Mouse (Mus musculus): ENCODE measurements around the gene Gm37240. TPM values are rescaled to one million over a fixed set of nuclear protein-coding genes. Genes with fewer than 3 reads are reported as not detected.

Gene Gm37240
- polyA plus RNA-seq, 1 experiment from 2014 or later = 0.43 TPM

DNA sequence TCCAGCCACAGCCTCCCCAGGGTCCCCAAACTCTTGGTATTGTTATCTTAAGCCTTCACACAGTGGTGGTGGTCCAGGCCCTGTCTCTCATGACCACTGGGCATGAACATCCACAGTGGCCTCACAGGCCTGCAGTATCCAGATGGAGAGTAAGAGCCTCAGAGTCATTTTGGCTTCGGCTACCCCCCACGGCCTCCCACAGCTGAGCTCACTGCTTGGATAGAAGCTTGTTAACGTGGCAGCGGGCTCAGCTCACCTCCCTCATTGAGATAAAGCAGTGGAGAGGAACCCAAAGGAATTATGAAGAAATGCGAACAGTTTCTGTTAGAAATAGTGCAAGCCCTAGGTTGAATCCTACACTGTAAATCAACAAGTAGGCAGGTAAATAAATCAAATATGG lies 1439.5 kb downstream of the Gm37240 start:
- H3K9me3 ChIP-seq (ENCODE audit: control insufficient read depth, low read length) = no peaks in the 10 kb centered on the region
- DNase-seq (ENCODE audit: low spot score) = no peak
- H3K4me1 ChIP-seq (replicated peaks; ENCODE audit: control insufficient read depth, insufficient read depth, low read length) = no peaks in the 10 kb centered on the region
- H3K9ac ChIP-seq (ENCODE audit: low read length) = no peak overlapping the region
- no peaks in the 10 kb centered on the region for H3K36me3 ChIP-seq (ENCODE audit: control insufficient read depth, insufficient read depth, low read length)
- H3K4me2 ChIP-seq (ENCODE audit: low read depth, low read length, severe bottlenecking) = no peak overlapping the region
- WGBS = 66% methylated on average over 5 of the region's 5 CpGs
- no peak for ATAC-seq (replicated peaks; ENCODE audit: low FRiP score)
- no peak overlapping the region for H3K27ac ChIP-seq (ENCODE audit: low read depth, low read length)
- H3K27me3 ChIP-seq (ENCODE audit: control insufficient read depth, insufficient read depth, low read length) = no peaks in the 10 kb centered on the region
- H3K4me3 ChIP-seq (ENCODE audit: low read depth, low read length) = no peak overlapping the region

MicroRNA genes within 50 kb of the gene (microRNA counts, 519-probe panel; counts per million panel counts)
- 31.2 counts per million for microRNA mmu-miR-466k

Small RNA genes within 50 kb of the gene (microRNA-seq; reads per million reads assigned to microRNA genes)
- not detected for gene Mir466k (ENCODE audit: insufficient number of aligned reads)

Other genes starting within 250 kb of the Gm37240 start
- gene Fam160a1, start 70.2 kb downstream of the Gm37240 start, polyA plus RNA-seq (2014; fragmentation: Nextera tagmentation; extraction: Ambion mirVana) = 0.64 and 0.67 TPM in 2 replicates
- 0.13 and 0.15 TPM in 2 replicates for gene Glt28d2, start within 50 bp of the Gm37240 start, polyA plus RNA-seq (2014; fragmentation: Nextera tagmentation; extraction: Ambion mirVana)
- 10.9 and 11.0 TPM in 2 replicates for gene Sh3d19, start 83.6 kb upstream of the Gm37240 start, polyA plus RNA-seq (2014; fragmentation: Nextera tagmentation; extraction: Ambion mirVana)
- 0.29 TPM in 1 of 2 replicates, not detected in the other for gene Prss48, start 115.0 kb upstream of the Gm37240 start, polyA plus RNA-seq (2014; fragmentation: Nextera tagmentation; extraction: Ambion mirVana)

All from forebrain, embryonic 11.5 days (tissue).